Mouse (Mus musculus): Measurements from ENCODE around the gene Mobp. TPM values are rescaled to one million over a fixed set of nuclear protein-coding genes. Genes with fewer than 3 reads are reported as not detected.
A peak's percentile ranks its signal among the peaks of the same experiment; 100 is the strongest.

Mobp gene
- polyA plus RNA-seq, 1 experiment from 2014 or later, result not detected

GRCm38 (mm10) chr9:120163862-120164261, 14.4 kb downstream of the Mobp start:
- TF ChIP-seq CTCF (IDR thresholded peaks at IDR 0.05; ENCODE audit: low read depth), result no peak
- H3K4me1 ChIP-seq (ENCODE audit: insufficient read depth), result no peaks in the 10 kb centered on the region
- DNase-seq (no peak), ATAC-seq (ENCODE audit: insufficient read depth) (no peak)
- H3K36me3 ChIP-seq (ENCODE audit: insufficient read depth), result no peaks in the 10 kb centered on the region
- H3K9ac ChIP-seq, result no peak overlapping the region
- no peak overlapping the region for H3K27ac ChIP-seq (ENCODE audit: low read depth)
- H3K9me3 ChIP-seq (ENCODE audit: low read depth, low read length), result no peaks in the 10 kb centered on the region
- 86% methylated on average over 16 of the region's 16 CpGs for WGBS
- H3K27me3 ChIP-seq (ENCODE audit: insufficient read depth, low read length), result no peaks in the 10 kb centered on the region
- no peak overlapping the region for H3K4me2 ChIP-seq
- no peak overlapping the region for H3K4me3 ChIP-seq (ENCODE audit: low read depth, low read length)

DNA sequence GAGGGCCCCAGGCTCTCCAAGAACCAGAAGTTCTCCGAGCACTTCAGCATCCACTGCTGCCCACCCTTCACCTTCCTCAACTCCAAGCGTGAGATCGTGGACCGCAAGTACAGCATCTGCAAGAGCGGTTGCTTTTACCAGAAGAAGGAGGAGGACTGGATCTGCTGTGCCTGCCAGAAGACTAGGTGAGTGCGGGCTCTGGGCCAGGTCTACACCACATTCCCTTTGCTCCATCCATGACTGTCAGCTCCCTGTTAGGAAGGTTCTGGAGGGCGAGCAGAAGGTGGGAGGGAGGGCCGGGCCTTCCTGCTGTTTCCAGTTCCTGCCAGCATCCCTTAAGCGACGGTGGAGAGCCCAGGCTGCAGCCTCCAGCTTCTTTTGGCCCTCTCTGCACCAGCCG, 18.3 kb downstream of the Mobp start:
- 59% methylated on average over 11 of the region's 11 CpGs for WGBS

GRCm38 (mm10) chr9:120171295-120171694, 21.8 kb downstream of the Mobp start:
- H3K27me3 ChIP-seq (ENCODE audit: insufficient read depth, low read length), result no peaks in the 10 kb centered on the region
- no peaks in the 10 kb centered on the region for H3K36me3 ChIP-seq (ENCODE audit: insufficient read depth)
- no peaks in the 10 kb centered on the region; the same call in 1 of the 2 replicates for H3K9me3 ChIP-seq (ENCODE audit: low read depth, low read length)
- H3K9ac ChIP-seq, result no peak overlapping the region
- WGBS, result 33% methylated on average over 5 of the region's 5 CpGs
- H3K4me2 ChIP-seq, result no peak overlapping the region
- no peaks in the 10 kb centered on the region for H3K4me1 ChIP-seq (ENCODE audit: insufficient read depth)
- no peak for ATAC-seq (ENCODE audit: insufficient read depth)
- peak; percentile 73 for TF ChIP-seq CTCF (IDR thresholded peaks at IDR 0.05; ENCODE audit: low read depth)
- peak; percentile 81 for DNase-seq
- H3K4me3 ChIP-seq (ENCODE audit: low read depth, low read length), result no peak overlapping the region
- H3K27ac ChIP-seq (ENCODE audit: low read depth), result no peak overlapping the region

More for the DNA sequence above, 18.3 kb downstream of the Mobp start:
- Histone ChIP-seq H3K27me3 (ENCODE audit: insufficient read depth, low read length) (no peaks in the 10 kb centered on the region), H3K27ac (ENCODE audit: low read depth) (no peak overlapping the region), H3K4me3 (ENCODE audit: low read depth, low read length) (no peak overlapping the region), H3K9me3 (ENCODE audit: low read depth, low read length) (no peaks in the 10 kb centered on the region; the same call in 1 of the 2 replicates), H3K4me2 (no peak overlapping the region), H3K4me1 (ENCODE audit: insufficient read depth) (no peaks in the 10 kb centered on the region), H3K36me3 (ENCODE audit: insufficient read depth) (no peaks in the 10 kb centered on the region), H3K9ac (no peak overlapping the region)
- DNase-seq (no peak), ATAC-seq (ENCODE audit: insufficient read depth) (no peak)
- no peak for TF ChIP-seq CTCF (IDR thresholded peaks at IDR 0.05; ENCODE audit: low read depth)

DNA sequence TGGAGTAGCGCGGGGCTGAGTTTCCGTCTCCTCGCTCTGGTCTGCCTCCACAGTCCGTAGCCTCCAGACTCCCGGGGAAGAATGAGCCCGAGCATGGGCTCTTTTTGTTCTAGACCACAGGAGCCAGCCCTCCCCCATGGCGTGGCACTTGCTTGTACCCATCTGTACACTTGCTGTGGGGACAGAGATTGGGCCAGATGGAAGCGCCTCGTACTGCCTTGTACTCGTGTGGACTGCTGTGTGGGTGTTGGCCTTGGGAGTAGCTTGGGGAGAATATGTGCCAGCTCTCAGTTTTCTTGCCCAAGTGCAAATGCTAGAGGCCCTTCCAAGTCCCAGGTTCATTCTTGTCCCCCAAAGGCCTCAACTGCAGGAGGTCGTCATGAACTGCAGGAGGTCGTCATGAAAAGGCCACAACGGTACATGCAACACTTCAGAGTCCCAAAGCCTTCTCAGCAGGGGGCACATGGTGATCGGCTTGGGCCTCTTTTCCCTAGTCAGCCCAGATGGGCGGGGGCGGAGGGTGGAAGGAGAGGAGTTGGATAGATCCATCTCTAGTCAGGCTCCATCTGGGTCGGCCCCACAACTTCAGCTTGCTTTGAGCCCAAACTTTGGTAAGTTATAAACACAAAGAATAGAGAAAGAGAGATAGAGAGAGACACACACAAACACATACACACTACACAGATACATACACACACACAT, 25.1 kb downstream of the Mobp start:
- H3K4me3 ChIP-seq (ENCODE audit: low read depth, low read length), result no peak overlapping the region
- no peak overlapping the region for H3K9ac ChIP-seq
- WGBS, result 85% methylated on average over 18 of the region's 18 CpGs
- DNase-seq (no peak), ATAC-seq (ENCODE audit: insufficient read depth) (no peak)
- no peaks in the 10 kb centered on the region for H3K27me3 ChIP-seq (ENCODE audit: insufficient read depth, low read length)
- no peak for TF ChIP-seq CTCF (IDR thresholded peaks at IDR 0.05; ENCODE audit: low read depth)
- no peaks in the 10 kb centered on the region for H3K36me3 ChIP-seq (ENCODE audit: insufficient read depth)
- H3K4me1 ChIP-seq (ENCODE audit: insufficient read depth), result no peaks in the 10 kb centered on the region
- no peak overlapping the region for H3K27ac ChIP-seq (ENCODE audit: low read depth)
- H3K9me3 ChIP-seq (ENCODE audit: low read depth, low read length), result no peaks in the 10 kb centered on the region; the same call in 1 of the 2 replicates
- no peak overlapping the region for H3K4me2 ChIP-seq

DNA sequence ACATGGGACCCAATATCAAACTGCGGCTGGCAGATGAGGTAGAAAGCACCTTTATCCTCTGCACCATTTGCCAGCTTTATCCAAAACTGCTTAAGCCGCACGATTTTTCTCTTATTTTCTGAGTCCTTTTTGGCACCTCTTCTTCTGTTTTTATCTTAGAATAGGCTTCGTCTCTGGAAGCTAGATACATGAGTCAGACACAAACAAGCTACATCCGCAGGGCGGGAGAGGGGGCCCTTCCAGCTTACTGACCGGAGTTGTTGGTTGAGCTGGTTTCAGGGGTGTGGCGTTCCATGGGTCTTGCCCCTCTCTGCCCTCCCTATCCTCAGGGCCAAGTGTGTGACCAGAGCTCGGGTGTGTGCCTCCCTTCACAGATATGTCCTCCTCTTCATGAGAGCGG, 29.3 kb downstream of the Mobp start:
- Histone ChIP-seq H3K4me1 (ENCODE audit: insufficient read depth) (no peaks in the 10 kb centered on the region), H3K27me3 (ENCODE audit: insufficient read depth, low read length) (no peaks in the 10 kb centered on the region), H3K9me3 (ENCODE audit: low read depth, low read length) (no peaks in the 10 kb centered on the region), H3K9ac (no peak overlapping the region), H3K36me3 (ENCODE audit: insufficient read depth) (no peaks in the 10 kb centered on the region), H3K4me3 (ENCODE audit: low read depth, low read length) (no peak overlapping the region), H3K4me2 (no peak overlapping the region), H3K27ac (ENCODE audit: low read depth) (no peak overlapping the region)
- DNase-seq (no peak), ATAC-seq (ENCODE audit: insufficient read depth) (no peak)
- no peak for TF ChIP-seq CTCF (IDR thresholded peaks at IDR 0.05; ENCODE audit: low read depth)
- 80% methylated on average over 10 of the region's 10 CpGs for WGBS

DNA sequence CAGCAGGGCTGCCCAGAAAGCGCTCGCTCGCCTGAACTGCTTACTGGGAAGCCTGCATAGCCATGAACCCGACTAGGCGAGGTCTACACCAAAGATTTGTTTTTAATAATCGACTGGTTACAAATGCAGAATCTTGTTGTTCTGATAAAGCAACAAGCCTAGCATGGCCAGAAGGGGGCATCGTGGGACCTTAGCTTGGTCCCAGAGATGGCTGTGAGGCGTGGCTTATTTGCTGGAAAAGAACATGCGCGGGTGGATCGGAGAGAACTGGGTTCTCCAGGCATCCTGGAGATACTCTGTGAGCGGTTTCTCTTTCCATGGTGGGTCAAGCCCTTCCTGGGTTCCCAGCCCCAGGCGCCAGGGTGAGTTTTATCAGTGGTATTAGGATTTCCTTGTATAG, 35.0 kb downstream of the Mobp start:
- 22% methylated on average over 13 of the region's 13 CpGs for WGBS
- H3K27ac ChIP-seq (ENCODE audit: low read depth), result no peak overlapping the region
- no peaks in the 10 kb centered on the region for H3K27me3 ChIP-seq (ENCODE audit: insufficient read depth, low read length)
- peak; percentile 59 for TF ChIP-seq CTCF (IDR thresholded peaks at IDR 0.05; ENCODE audit: low read depth)
- peak overlapping the region; percentile 18; the same call in 1 of the 2 replicates for H3K9ac ChIP-seq
- no peak overlapping the region for H3K4me3 ChIP-seq (ENCODE audit: low read depth, low read length)
- no peaks in the 10 kb centered on the region for H3K36me3 ChIP-seq (ENCODE audit: insufficient read depth)
- DNase-seq, result peak; percentile 78
- H3K4me2 ChIP-seq, result no peak overlapping the region
- H3K9me3 ChIP-seq (ENCODE audit: low read depth, low read length), result no peaks in the 10 kb centered on the region
- no peaks in the 10 kb centered on the region for H3K4me1 ChIP-seq (ENCODE audit: insufficient read depth)
- no peak for ATAC-seq (ENCODE audit: insufficient read depth)

DNA sequence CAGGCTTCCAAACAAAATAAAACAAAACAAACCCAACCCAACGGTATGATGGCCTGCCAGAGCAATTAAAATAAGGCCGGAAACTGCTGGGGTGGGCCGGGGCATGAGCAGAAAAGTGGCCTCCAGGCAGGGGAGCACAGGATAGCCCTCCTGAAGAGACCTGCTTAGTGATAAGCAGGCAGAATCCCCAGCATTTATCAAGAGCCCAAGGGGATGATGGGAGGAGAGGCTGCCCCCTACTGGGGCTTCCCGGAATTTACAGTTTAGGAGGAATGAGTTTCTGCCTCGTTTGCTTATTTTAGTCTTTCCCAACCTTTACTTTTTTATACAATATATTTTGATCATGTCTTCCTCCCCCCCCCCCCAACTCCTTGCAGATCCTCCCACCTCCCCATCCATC, 37.3 kb downstream of the Mobp start:
- H3K36me3 ChIP-seq (ENCODE audit: insufficient read depth), result no peaks in the 10 kb centered on the region
- no peaks in the 10 kb centered on the region for H3K9me3 ChIP-seq (ENCODE audit: low read depth, low read length)
- ATAC-seq (ENCODE audit: insufficient read depth) (no peak), DNase-seq (no peak)
- 81% methylated on average over 5 of the region's 5 CpGs for WGBS
- no peak overlapping the region for H3K4me2 ChIP-seq
- H3K4me3 ChIP-seq (ENCODE audit: low read depth, low read length), result no peak overlapping the region
- H3K4me1 ChIP-seq (ENCODE audit: insufficient read depth), result no peaks in the 10 kb centered on the region
- H3K27ac ChIP-seq (ENCODE audit: low read depth), result no peak overlapping the region
- TF ChIP-seq CTCF (IDR thresholded peaks at IDR 0.05; ENCODE audit: low read depth), result peak; percentile 14; the same call in 1 of the 2 replicates
- H3K27me3 ChIP-seq (ENCODE audit: insufficient read depth, low read length), result no peaks in the 10 kb centered on the region
- no peak overlapping the region for H3K9ac ChIP-seq

Data from lung, embryonic 14.5 days (tissue).